Mouse (Mus musculus): ENCODE data around the gene Ugt2b1. TPM values are rescaled to one million over a fixed set of nuclear protein-coding genes. Genes with fewer than 3 reads are reported as not detected.
"Not testable (repeated sequence)": the region's sequence is repeated elsewhere in the genome, so short reads cannot be mapped to it uniquely, and the experiment has no call there.

The Ugt2b1 gene
- not detected in 2 replicates for polyA plus RNA-seq (2012; rRNA removed)

GRCm38 (mm10) chr5:86926426-86926825 is at the start of gene Ugt2b1:
Ugt2b1 (minus strand) TSS chr5:86926530.
- Histone ChIP-seq H3K4me3 (ENCODE audit: insufficient read depth, low read length) (no peak within 1 kb of the TSS), H3K27ac (ENCODE audit: insufficient read depth, low read length) (no peak within 1 kb of the TSS), H3K4me1 (ENCODE audit: control insufficient read depth, insufficient read depth, low read length) (no peaks in the 10 kb centered on the region)
- no peak for TF ChIP-seq POLR2A (IDR thresholded peaks at IDR 0.05; ENCODE audit: extremely low read depth, insufficient read depth, low read length)
- no peak for TF ChIP-seq CTCF (IDR thresholded peaks at IDR 0.05; ENCODE audit: extremely low read depth, insufficient read depth, low read length)

- not testable (repeated sequence) for H3K27ac ChIP-seq (ENCODE audit: insufficient read depth, low read length); H3K4me1 ChIP-seq (ENCODE audit: control insufficient read depth, insufficient read depth, low read length); H3K4me3 ChIP-seq (ENCODE audit: insufficient read depth, low read length)
These were observed 40.9 kb upstream of the Ugt2b1 start for GRCm38 (mm10) chr5:86967271-86967670.

- not testable (repeated sequence) for H3K4me1 ChIP-seq (ENCODE audit: control insufficient read depth, insufficient read depth, low read length); H3K4me3 ChIP-seq (ENCODE audit: insufficient read depth, low read length); H3K27ac ChIP-seq (ENCODE audit: insufficient read depth, low read length)
These were observed 36.5 kb upstream of the Ugt2b1 start for GRCm38 (mm10) chr5:86962849-86963248.

DNA sequence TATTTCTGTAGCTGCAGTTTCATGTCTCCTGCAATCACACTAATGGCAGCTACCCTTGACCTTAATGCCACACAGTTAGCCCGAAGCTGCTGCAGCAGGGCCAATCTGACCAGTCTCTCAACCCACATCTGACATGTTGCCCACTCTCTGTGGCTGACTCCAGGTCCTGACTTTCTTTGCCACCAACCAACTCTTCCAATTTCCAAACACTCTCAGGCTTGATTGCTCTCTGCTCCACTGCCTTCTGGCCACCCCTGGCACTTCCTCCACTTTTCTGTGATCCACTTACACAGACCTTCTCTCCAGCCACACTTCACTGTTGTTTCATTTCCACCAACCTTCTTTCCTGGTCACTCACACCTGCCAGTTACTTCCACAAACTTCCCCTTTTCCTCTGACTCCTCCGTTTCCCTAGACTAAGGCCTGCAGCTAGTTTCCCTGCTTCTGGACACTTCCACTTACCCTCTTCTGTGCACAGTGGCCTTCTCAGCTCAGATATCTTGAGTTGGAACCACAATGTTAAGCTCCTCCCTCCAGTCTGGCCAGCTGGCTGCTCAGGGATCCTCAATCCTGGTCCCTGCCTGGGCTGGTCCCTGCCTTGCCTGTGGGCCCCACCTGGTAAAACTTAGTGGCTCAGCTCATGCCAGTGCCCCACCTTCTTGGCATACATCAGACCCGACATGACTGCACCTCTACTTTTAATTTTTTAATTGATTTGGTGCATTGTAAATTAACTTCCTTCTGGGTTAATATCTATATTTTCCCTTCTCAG is 35.4 kb upstream of the Ugt2b1 start:
- TF ChIP-seq POLR2A (IDR thresholded peaks at IDR 0.05; ENCODE audit: extremely low read depth, insufficient read depth, low read length): no peak
- H3K4me1 ChIP-seq (ENCODE audit: control insufficient read depth, insufficient read depth, low read length): no peaks in the 10 kb centered on the region
- H3K4me3 ChIP-seq (ENCODE audit: insufficient read depth, low read length): no peak overlapping the region
- no peak overlapping the region for H3K27ac ChIP-seq (ENCODE audit: insufficient read depth, low read length)

GRCm38 (mm10) chr5:86960504-86960903 is 34.2 kb upstream of the Ugt2b1 start:
- Histone ChIP-seq H3K27ac (ENCODE audit: insufficient read depth, low read length) (no peak overlapping the region), H3K4me3 (ENCODE audit: insufficient read depth, low read length) (no peak overlapping the region), H3K4me1 (ENCODE audit: control insufficient read depth, insufficient read depth, low read length) (no peaks in the 10 kb centered on the region)
- no peak for TF ChIP-seq POLR2A (IDR thresholded peaks at IDR 0.05; ENCODE audit: extremely low read depth, insufficient read depth, low read length)
- TF ChIP-seq CTCF (IDR thresholded peaks at IDR 0.05; ENCODE audit: extremely low read depth, insufficient read depth, low read length): no peak

GRCm38 (mm10) chr5:86942111-86942510 is 15.8 kb upstream of the Ugt2b1 start:
- H3K4me3 ChIP-seq (ENCODE audit: insufficient read depth, low read length): no peak overlapping the region
- H3K27ac ChIP-seq (ENCODE audit: insufficient read depth, low read length): no peak overlapping the region
- TF ChIP-seq POLR2A (IDR thresholded peaks at IDR 0.05; ENCODE audit: extremely low read depth, insufficient read depth, low read length) (no peak), CTCF (IDR thresholded peaks at IDR 0.05; ENCODE audit: extremely low read depth, insufficient read depth, low read length) (no peak)
- H3K4me1 ChIP-seq (ENCODE audit: control insufficient read depth, insufficient read depth, low read length): no peaks in the 10 kb centered on the region

GRCm38 (mm10) chr5:86920661-86921233 is 5.6 kb downstream of the Ugt2b1 start:
- Histone ChIP-seq H3K4me3 (ENCODE audit: insufficient read depth, low read length) (no peak overlapping the region), H3K27ac (ENCODE audit: insufficient read depth, low read length) (no peak overlapping the region), H3K4me1 (ENCODE audit: control insufficient read depth, insufficient read depth, low read length) (no peaks in the 10 kb centered on the region)
- TF ChIP-seq POLR2A (IDR thresholded peaks at IDR 0.05; ENCODE audit: extremely low read depth, insufficient read depth, low read length) (no peak), CTCF (IDR thresholded peaks at IDR 0.05; ENCODE audit: extremely low read depth, insufficient read depth, low read length) (no peak)

- H3K27ac ChIP-seq (ENCODE audit: insufficient read depth, low read length): no peak overlapping the region
- no peaks in the 10 kb centered on the region for H3K4me1 ChIP-seq (ENCODE audit: control insufficient read depth, insufficient read depth, low read length)
- H3K4me3 ChIP-seq (ENCODE audit: insufficient read depth, low read length): no peak overlapping the region
- TF ChIP-seq POLR2A (IDR thresholded peaks at IDR 0.05; ENCODE audit: extremely low read depth, insufficient read depth, low read length): no peak
- no peak for TF ChIP-seq CTCF (IDR thresholded peaks at IDR 0.05; ENCODE audit: extremely low read depth, insufficient read depth, low read length)
These were observed 14.8 kb downstream of the Ugt2b1 start for GRCm38 (mm10) chr5:86911357-86912099.

DNA sequence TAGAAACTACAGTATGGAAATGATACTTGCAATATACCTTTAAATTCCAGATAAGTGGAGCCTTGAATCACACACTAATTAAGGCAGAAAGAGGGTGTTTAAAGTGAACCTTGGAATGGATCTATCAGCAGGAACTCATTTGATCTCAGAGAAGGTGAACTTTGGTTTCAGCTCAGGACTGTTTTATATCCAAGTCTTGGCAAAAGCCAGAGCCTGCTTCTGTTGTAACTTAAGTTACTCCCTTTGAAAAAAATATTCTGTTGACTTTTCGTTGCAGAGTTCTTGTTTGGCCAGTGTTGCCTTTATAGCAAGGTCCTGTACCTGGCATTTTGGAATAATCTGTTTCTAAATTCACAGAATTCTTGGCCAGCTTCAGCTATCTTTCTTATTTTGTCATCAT is 15.6 kb downstream of the Ugt2b1 start:
- TF ChIP-seq POLR2A (IDR thresholded peaks at IDR 0.05; ENCODE audit: extremely low read depth, insufficient read depth, low read length) (no peak), CTCF (IDR thresholded peaks at IDR 0.05; ENCODE audit: extremely low read depth, insufficient read depth, low read length) (no peak)
- Histone ChIP-seq H3K4me3 (ENCODE audit: insufficient read depth, low read length) (no peak overlapping the region), H3K27ac (ENCODE audit: insufficient read depth, low read length) (no peak overlapping the region), H3K4me1 (ENCODE audit: control insufficient read depth, insufficient read depth, low read length) (no peaks in the 10 kb centered on the region)

DNA sequence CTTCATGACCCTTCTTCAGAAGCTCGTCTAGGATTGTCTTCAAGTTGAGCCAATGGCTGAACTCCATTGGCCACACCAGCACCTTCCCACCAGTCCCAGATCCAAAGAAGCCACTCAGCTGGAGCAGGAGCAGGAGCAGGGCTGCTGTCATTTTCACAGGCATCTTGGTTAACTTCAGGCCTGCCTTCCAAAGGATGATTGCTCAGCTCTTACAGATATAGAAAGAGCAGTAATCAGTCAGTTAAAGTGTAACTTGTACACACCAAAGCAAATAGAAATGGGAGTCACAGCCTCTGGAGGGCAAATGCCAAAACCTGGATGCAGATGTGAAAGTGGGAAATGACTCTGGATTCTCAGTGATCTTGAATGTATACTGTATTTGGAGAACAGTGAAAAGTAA is 19.6 kb downstream of the Ugt2b1 start, which contains the start of gene Ugt2b34:
Ugt2b34 (minus strand) TSS at position 180 of the 400 bp plus-strand sequence.
- no peaks in the 10 kb centered on the region for H3K4me1 ChIP-seq (ENCODE audit: control insufficient read depth, insufficient read depth, low read length)
- no peak within 1 kb of the TSS for H3K27ac ChIP-seq (ENCODE audit: insufficient read depth, low read length)
- H3K4me3 ChIP-seq (ENCODE audit: insufficient read depth, low read length): no peak within 1 kb of the TSS
- no peak for TF ChIP-seq POLR2A (IDR thresholded peaks at IDR 0.05; ENCODE audit: extremely low read depth, insufficient read depth, low read length)
- TF ChIP-seq CTCF (IDR thresholded peaks at IDR 0.05; ENCODE audit: extremely low read depth, insufficient read depth, low read length): no peak
